Mouse (Mus musculus): ENCODE results near the gene Ipo8.

The Ipo8 gene

GRCm38 (mm10) chr6:148756535-148756934 is 74.7 kb downstream of the Ipo8 start:
- no peak for DNase-seq (ENCODE audit: low read depth)

- no peak for DNase-seq (ENCODE audit: low read depth)
Measured at GRCm38 (mm10) chr6:148751400-148751799, 79.9 kb downstream of the Ipo8 start.

GRCm38 (mm10) chr6:148750183-148750582 is 81.1 kb downstream of the Ipo8 start:
- DNase-seq (ENCODE audit: low read depth) = no peak

GRCm38 (mm10) chr6:148740521-148741226 is 90.6 kb downstream of the Ipo8 start:
- no peak for DNase-seq (ENCODE audit: low read depth)

- DNase-seq (ENCODE audit: low read depth) = no peak
Measured at GRCm38 (mm10) chr6:148736390-148736789, 94.9 kb downstream of the Ipo8 start.

- no peak for DNase-seq (ENCODE audit: low read depth)
Measured at GRCm38 (mm10) chr6:148734012-148734411, 97.3 kb downstream of the Ipo8 start.

GRCm38 (mm10) chr6:148732920-148733319 is 98.3 kb downstream of the Ipo8 start:
- no peak for DNase-seq (ENCODE audit: low read depth)

- no peak for DNase-seq (ENCODE audit: low read depth)
Measured at GRCm38 (mm10) chr6:148728571-148728970, 102.7 kb downstream of the Ipo8 start.

- no peak for DNase-seq (ENCODE audit: low read depth)
Measured at GRCm38 (mm10) chr6:148727871-148728524, 103.3 kb downstream of the Ipo8 start.

GRCm38 (mm10) chr6:148724453-148724852 is 106.8 kb downstream of the Ipo8 start:
- DNase-seq (ENCODE audit: low read depth) = no peak
